In genomic region chr11:29684272-29684671, GRCm38 (mm10) we compare ENCODE assay signal across 22 mouse cellular contexts. TPM values are rescaled to one million over a fixed set of nuclear protein-coding genes. Genes with fewer than 3 reads are reported as not detected.
DNase-seq lines count a peak whose midpoint lies in the region; TF ChIP-seq lines count a peak whose summit lies in the region.
"Had no signal": no experiment of that assay in that cellular context is flagged by ENCODE, and none has a peak within 500 bp of the region (broad histone marks: within the 10 kb centered on the region; RNA-seq: fewer than 3 reads in every experiment).

No protein-coding gene starts in this region.

- peak overlapping the region; percentile 38; the same call in 1 of the 2 replicates for H3K9ac ChIP-seq in ES-Bruce4 (ENCODE audit: low read depth, poor library complexity, severe bottlenecking)
- no peak overlapping the region for H3K9ac ChIP-seq in ES-E14 (ENCODE audit: insufficient read depth, low read depth, low read length, poor library complexity, severe bottlenecking)
- H3K9ac ChIP-seq: embryonic facial prominence, embryonic 12.5 days; forebrain, embryonic 12.5 days had no signal

- no peaks in the 10 kb centered on the region for H3K4me1 ChIP-seq in ES-Bruce4 (ENCODE audit: control insufficient read depth, insufficient read depth, low read length)
- H3K4me1 ChIP-seq in ES-E14 (ENCODE audit: control insufficient read depth in 2 of 2, insufficient read depth in 2 of 2, low read length in 2 of 2, poor library complexity in 1 of 2): peaks cover 3 to 16% of the 10 kb centered on the region in 2 experiments; a peak in 2 of 4 replicates
- 0 out of 2 replicates have a peak, but pooled peaks cover 3% of the 10 kb centered on the region for H3K4me1 ChIP-seq in olfactory bulb, adult 2 months (ENCODE audit: control insufficient read depth, insufficient read depth, low read length)
- H3K4me1 ChIP-seq: embryonic facial prominence, embryonic 10.5 days; embryonic facial prominence, embryonic 12.5 days; forebrain, embryonic 10.5 days; forebrain, embryonic 12.5 days had no signal

- no peak for TF ChIP-seq CTCF in ES-Bruce4 (IDR thresholded peaks at IDR 0.05; ENCODE audit: low read depth, low read length)
- TF ChIP-seq CTCF in olfactory bulb, adult 2 months (IDR thresholded peaks at IDR 0.05; ENCODE audit: insufficient read depth, low read depth, low read length): no peak

- peak overlapping the region; percentile 61; the same call in 1 of the 2 replicates for H3K27ac ChIP-seq in ES-Bruce4 (ENCODE audit: insufficient read depth, low read length)
- no peak overlapping the region for H3K27ac ChIP-seq in ES-E14 (ENCODE audit: insufficient read depth, low read depth, low read length, poor library complexity, severe bottlenecking)
- H3K27ac ChIP-seq in olfactory bulb, adult 2 months (ENCODE audit: insufficient read depth, low read depth, low read length): peak overlapping the region; percentile 91
- H3K27ac ChIP-seq: embryonic facial prominence, embryonic 10.5 days; embryonic facial prominence, embryonic 12.5 days; forebrain, embryonic 10.5 days; forebrain, embryonic 12.5 days had no signal

- H3K36me3 ChIP-seq in ES-Bruce4 (ENCODE audit: control insufficient read depth, insufficient read depth, low read length, poor library complexity, severe bottlenecking) (no peaks in the 10 kb centered on the region), ES-E14 (ENCODE audit: control insufficient read depth, insufficient read depth, low read length, poor library complexity, severe bottlenecking) (no peaks in the 10 kb centered on the region)
- H3K36me3 ChIP-seq: embryonic facial prominence, embryonic 10.5 days; embryonic facial prominence, embryonic 12.5 days; forebrain, embryonic 10.5 days; forebrain, embryonic 12.5 days had no signal

- 48% methylated on average over 2 of the region's 2 CpGs for WGBS in olfactory bulb, adult 2 months

- H3K27me3 ChIP-seq in ES-Bruce4 (ENCODE audit: control insufficient read depth, insufficient read depth, low read length, poor library complexity, severe bottlenecking): no peaks in the 10 kb centered on the region
- H3K27me3 ChIP-seq: embryonic facial prominence, embryonic 12.5 days; forebrain, embryonic 12.5 days had no signal

- no peak overlapping the region for H3K4me3 ChIP-seq in ES-Bruce4 (ENCODE audit: low read depth, low read length)
- H3K4me3 ChIP-seq in ES-E14 (ENCODE audit: insufficient read depth in 1 of 2, low read depth in 1 of 2, low read length in 2 of 2, poor library complexity in 1 of 2, severe bottlenecking in 1 of 2): peak overlapping the region in 1 of 2 experiments; percentile 7; a peak in 1 of 4 replicates
- no peak overlapping the region for H3K4me3 ChIP-seq in olfactory bulb, adult 2 months (ENCODE audit: insufficient read depth, low read depth, low read length)
- H3K4me3 ChIP-seq: embryonic facial prominence, embryonic 10.5 days; embryonic facial prominence, embryonic 12.5 days; erythroblast, embryonic 14.5 days; forebrain, embryonic 10.5 days; forebrain, embryonic 12.5 days had no signal

- H3K9me3 ChIP-seq in ES-Bruce4 (replicated peaks; ENCODE audit: control insufficient read depth, insufficient read depth, low read length, poor library complexity, severe bottlenecking): peaks cover 24% of the 10 kb centered on the region
- H3K9me3 ChIP-seq in ES-E14 (ENCODE audit: control insufficient read depth, insufficient read depth, low read depth, low read length): no peaks in the 10 kb centered on the region; the same call in 1 of the 2 replicates
- H3K9me3 ChIP-seq: embryonic facial prominence, embryonic 10.5 days; embryonic facial prominence, embryonic 12.5 days; forebrain, embryonic 10.5 days; forebrain, embryonic 12.5 days had no signal

- no peak for TF ChIP-seq EP300 in ES-Bruce4 (IDR thresholded peaks at IDR 0.05; ENCODE audit: insufficient read depth, low read depth, low read length)

- DNase-seq in ES-E14 (ENCODE audit: low read depth, low spot score): peak; percentile 44
- DNase-seq in ZHBTc4 (ENCODE audit: low read depth, low spot score): peak; percentile 65
- no peak for DNase-seq in embryo, embryonic 10.5 days (ENCODE audit: low spot score)
- no peak for DNase-seq in spleen, postnatal 4 days (ENCODE audit: low spot score in 2 of 2)
- no peak for DNase-seq in urinary bladder, postnatal 4 days (ENCODE audit: low spot score in 2 of 2)
- no peak for DNase-seq in spleen, postnatal 14 days (ENCODE audit: low spot score in 2 of 2)
- DNase-seq: adrenal gland, adult 2 months; adrenal gland, postnatal 10 days; adrenal gland, postnatal 25 days; cerebellum, adult 11 months; cerebellum, adult 18-20 months; cerebellum, adult 8-10 months; cerebellum, adult 9-11 months; cerebellum, postnatal 14 days; cerebellum, postnatal 36 days had no signal

- no peak for TF ChIP-seq POLR2A in ES-Bruce4 (IDR thresholded peaks at IDR 0.05; ENCODE audit: insufficient read depth, low read length)
- no peak for TF ChIP-seq POLR2A in olfactory bulb, adult 2 months (IDR thresholded peaks at IDR 0.05; ENCODE audit: insufficient read depth, low read depth, low read length)

- in situ Hi-C loops in ES-E14 (cut with MboI; ENCODE audit: low sequenced_read_pairs in 2 of 2, unreplicated experiment in 2 of 2): no loop called here

TF ChIP-seq in ES-E14, 5 proteins besides CTCF, POLR2A, EP300 and RAD21:
- TF ChIP-seq ZC3H11A (IDR thresholded peaks at IDR 0.05; ENCODE audit: borderline replicate concordance, low read depth, low read length) (no peak), ZNF384 (IDR thresholded peaks at IDR 0.05; ENCODE audit: low read depth, low read length) (no peak), HCFC1 (IDR thresholded peaks at IDR 0.05; ENCODE audit: borderline replicate concordance, insufficient read depth, low read length) (no peak), MAFK (IDR thresholded peaks at IDR 0.05; ENCODE audit: insufficient read depth, low read depth, low read length) (no peak), CHD2 (IDR thresholded peaks at IDR 0.05; ENCODE audit: low read depth, low read length) (no peak)
TF ChIP-seq in ES-E14: peak in this region for 0.

RNA-seq across cellular contexts. Expression of gene Rtn4, which starts 8.5 kb away (rescaled TPM):
- polyA plus RNA-seq in ES-Bruce4 (2011; ENCODE audit: insufficient read depth, insufficient read length, low read depth, missing spikeins): 384 and 410 TPM in 2 replicates
- total RNA-seq in ES-E14 (2012; rRNA removed): 360 and 368 TPM in 2 replicates
- 230 and 407 TPM in 2 replicates for polyA plus RNA-seq in olfactory bulb, adult 2 months (2012; ENCODE audit: insufficient read depth, insufficient read length, low replicate concordance, missing spikeins)

Comparison
In these comparisons a context has a peak if more than half of its experiments do, and no peak if none do; other contexts are left out.
1. DNase-seq: peak in ES-E14 (single experiment) and ZHBTc4 (single experiment); none in embryo, embryonic 10.5 days (single experiment), spleen, postnatal 4 days (0 of 2), urinary bladder, postnatal 4 days (0 of 2) and spleen, postnatal 14 days (0 of 2).